Mouse (Mus musculus) heart, postnatal 10 days (tissue): ENCODE results near the gene Cxadr. TPM values are rescaled to one million over a fixed set of nuclear protein-coding genes. Genes with fewer than 3 reads are reported as not detected.
"Not testable (repeated sequence)": the region's sequence is repeated elsewhere in the genome, so short reads cannot be mapped to it uniquely, and the experiment has no call there.

Experiments used
- DNase-seq, 2 experiments: peaks; one replicate each; pipeline ENCODE4 v3.0.0; 2021
- intact Hi-C: fragments of 180-260 bp; cut with DNase I; formaldehyde crosslinking; loops from one replicate; pipeline ENCODE4 v1.15.1; 2025
- total RNA-seq, 2 experiments: library from RNA; stranded (reverse); gene quantifications; 2 replicates each; pipeline ENCODE4 v1.2.3; 2021

The Cxadr gene
- total RNA-seq, 2 experiments from 2014 or later, result 41.4 to 48.1 TPM

DNA sequence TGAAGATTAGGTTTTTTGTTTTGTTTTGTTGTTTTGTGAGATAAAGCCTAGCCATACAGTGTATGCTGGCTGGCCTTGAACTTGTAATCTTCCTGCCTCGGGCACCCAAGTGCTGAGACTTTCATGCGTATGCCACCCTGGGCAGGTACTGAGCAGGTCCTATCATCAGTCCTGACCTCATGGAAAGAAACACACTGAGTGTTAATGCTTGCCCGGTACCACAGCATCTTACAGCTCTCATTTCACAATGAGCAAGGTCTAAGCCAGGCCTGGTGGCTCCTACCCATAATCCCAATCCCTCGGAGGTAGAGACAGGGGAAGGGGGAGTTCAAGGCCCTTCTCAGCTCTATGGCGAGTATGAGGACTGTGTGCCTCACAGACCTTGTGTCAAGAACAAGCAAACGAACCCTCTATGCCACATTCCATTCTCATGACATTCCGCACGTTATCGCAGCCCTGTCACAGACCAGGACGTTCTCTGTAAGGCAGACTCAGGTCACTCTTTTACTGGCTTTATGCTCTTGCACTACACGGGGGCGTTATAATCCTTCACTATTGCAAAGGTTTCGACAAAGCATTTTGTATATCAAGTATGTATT, 46.1 kb downstream of the Cxadr start:
- intact Hi-C loops, result loop anchor here (5.0 kb wide), 2 partner anchors 150 to 1220 kb away; no protein-coding TSS in a partner anchor
- peak; percentile 43 to 52 for DNase-seq

DNA sequence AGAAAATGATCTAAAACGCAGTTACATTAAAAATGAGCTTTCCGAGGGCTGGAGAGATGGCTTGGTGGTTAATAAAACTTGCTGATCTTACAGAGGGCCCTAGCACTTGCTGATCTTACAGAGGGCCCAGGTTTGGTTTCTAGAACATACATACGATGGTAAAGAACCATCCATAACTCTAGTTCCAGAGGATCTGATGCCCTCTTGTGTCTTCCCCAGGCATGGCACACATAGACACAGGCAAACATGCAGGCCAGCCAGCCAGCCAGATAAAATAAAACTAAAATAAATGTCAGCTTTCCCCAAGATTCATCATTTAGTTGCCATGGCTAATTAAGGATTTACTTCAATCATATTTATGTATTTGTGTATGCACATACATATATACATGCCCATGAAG, 56.5 kb downstream of the Cxadr start:
- DNase-seq, result no peak
- intact Hi-C loops, result no loop called here

DNA sequence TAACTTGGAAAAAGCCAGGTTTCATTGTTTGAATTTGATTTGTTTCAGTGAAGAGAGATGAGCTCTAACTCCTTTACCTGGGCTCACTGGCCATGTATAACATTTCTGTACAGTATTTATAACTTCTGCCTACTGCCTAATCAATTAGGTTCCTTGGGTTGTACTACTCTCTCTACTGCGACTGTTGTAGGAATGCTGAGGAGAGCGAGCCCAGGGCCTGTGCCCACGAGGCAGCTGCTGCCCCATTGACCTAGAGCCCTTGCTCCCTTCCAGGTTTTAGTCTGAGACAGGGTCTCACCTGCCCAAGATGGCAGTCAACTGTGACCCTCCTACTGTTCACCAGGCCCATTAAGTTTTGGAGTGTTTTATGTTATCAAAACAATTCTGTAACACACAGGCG, 60.2 kb downstream of the Cxadr start:
- intact Hi-C loops, result no loop called here
- DNase-seq, result no peak

DNA sequence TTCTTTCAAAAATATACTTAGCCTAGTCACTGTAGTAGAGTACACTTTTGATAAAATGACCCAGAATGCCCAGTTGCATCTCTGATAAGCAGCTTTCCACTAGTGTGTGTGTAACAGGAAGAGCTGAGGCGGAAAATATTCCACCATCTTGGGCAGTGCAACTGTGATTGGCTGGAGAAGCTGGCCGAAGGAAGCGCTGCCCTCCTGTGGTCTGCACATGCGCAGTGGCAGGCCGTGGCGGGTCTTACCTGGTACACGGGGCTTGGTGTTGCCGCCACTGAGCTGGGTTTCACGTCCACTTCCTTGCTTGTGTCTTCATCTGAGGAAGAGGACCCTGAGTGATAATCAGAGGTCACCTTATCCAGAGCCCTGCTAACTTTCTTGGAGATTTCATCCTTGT, 63.3 kb downstream of the Cxadr start:
- DNase-seq, intact Hi-C loops: not testable (repeated sequence)

DNA sequence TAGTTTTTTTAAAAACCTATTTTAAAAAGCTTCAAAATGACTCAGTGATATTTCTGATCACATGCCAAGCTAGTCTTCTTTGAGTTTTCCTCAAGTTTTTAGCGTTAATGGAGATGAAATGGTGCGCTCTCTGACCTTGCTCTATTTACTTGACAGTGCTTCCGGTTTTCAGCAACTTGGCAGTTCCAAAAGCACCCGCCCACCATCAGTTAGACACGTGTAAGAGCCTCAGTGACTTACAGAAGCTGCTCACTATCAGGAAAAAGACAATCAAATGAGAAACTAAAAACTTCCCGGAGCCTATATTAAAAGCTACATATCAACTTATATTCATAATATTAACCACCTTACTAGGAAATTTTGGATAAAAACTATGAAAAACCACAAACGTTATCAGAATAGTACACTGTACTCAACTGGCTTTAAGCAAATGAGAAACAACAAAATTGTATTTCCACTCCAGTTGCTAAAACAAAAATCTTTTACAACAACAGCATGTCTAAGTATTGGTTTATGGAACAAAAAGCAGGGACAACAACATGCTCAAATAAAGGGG, 70.3 kb downstream of the Cxadr start:
- intact Hi-C loops, result loop anchor here (10.0 kb wide), 1 partner anchor 203 kb away; the partner anchor contains the start of gene D16Ertd472e
- DNase-seq, result peak in 1 of 2 experiments; percentile 17

DNA sequence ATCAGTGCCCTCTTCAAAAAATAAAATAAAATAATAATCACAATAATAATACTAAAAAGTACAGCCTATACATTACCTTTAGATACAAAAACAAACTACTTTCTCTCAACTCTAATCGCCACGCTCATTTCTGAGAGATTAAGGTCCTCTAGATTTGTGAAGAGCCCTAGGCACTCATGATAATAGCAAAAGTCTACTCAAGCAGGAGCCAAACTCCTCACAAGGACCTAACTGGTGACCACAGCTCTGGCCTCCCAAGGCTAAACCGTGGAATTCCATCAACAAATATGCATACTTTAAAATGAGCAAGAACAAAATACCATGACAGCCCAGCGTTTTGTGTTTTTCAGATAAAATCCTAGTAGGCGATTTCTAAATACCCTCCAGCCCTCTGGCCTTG, 71.5 kb downstream of the Cxadr start:
- DNase-seq, result no peak
- intact Hi-C loops, result loop anchor here (10.0 kb wide), 1 partner anchor 202 kb away; the partner anchor contains the start of gene D16Ertd472e

DNA sequence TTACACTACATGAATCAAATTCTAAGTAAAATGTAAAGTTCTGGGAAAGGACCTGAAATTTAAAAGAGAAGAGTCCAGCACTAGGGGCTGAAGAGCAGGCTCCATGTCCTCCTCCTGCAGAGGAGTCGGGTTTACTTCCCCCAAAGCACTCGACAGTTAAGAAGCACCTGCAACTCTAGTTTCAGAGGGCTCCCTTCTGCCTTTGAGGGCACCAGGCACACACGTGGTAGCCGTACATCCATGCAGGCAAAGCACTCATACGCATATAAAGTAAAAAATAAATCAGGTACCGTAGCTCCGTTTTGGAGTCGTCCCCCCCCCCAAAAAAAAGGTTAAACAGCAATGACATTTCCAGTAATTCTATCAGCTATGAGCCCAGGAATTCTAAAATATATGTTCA, 72.5 kb downstream of the Cxadr start:
- no peak for DNase-seq
- intact Hi-C loops, result loop anchor here (10.0 kb wide), 1 partner anchor 201 kb away; the partner anchor contains the start of gene D16Ertd472e

DNA sequence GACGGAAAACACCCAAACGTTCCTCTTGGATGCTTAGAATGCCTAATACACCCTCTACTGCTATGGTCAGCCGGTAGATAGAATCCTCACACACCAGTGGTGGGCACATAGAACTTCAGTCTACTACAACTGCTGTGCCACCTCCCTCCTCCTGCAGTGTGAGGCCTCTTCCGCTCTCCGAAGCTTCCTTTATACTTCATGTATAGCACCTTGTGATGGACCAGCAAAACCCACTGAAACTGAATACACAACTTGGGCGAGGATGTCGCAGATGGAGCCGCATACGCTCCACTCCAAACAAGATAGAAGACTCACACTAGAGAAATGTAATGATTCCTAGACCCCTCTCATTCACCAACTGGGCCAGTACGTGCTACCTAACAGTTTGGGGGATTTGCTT, 73.9 kb downstream of the Cxadr start:
- peak; percentile 15 to 17 for DNase-seq
- intact Hi-C loops, result loop anchor here (5.0 to 10.0 kb wide), 2 partner anchors 52 to 200 kb away; partner anchors contain the start of gene D16Ertd472e

DNA sequence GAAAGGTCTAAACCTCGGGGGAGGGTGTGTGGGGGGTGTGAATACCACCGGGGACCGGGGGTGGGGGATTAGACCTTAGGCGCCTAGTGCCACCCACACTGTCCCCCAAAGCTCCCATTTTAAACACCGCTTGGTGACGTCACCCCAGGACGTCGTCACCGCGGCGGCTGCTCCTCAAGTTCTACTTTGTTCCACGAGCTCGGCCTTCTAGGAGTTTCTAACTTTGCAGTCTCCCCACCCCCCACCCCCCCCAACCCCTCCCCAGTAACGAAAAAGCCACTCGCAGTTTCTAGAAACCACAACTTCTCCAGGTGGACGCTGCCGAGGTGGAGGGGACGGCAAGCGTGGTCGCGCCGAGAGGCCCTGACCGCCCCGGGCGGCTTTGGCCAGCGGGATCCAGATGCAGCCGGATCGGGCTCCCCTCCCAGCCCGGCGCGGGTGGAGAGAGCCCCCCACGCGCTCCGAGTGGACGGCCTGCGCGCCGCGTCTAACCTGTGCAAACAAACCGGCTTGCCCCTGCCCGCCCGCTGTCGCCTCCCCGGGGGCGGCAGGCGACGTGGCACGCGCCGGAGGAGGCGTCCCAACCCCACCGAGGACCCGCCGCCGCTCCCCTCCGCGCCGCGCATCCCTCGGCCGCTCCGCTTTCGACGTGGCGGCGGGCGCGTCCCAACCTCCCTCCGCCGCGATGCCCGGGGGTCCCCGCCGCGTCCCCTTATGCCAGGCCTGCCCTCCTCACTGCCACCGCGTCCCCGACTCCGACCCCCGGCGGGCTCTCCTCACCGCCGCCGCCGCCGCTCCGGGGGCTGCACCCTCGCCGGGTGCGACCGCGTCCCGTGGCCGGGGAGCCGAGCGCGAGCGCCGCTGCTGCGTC, 74.8 kb downstream of the Cxadr start:
- intact Hi-C loops, result loop anchor here (5.0 to 10.0 kb wide), 2 partner anchors 51 to 199 kb away; partner anchors contain the start of gene D16Ertd472e

DNA sequence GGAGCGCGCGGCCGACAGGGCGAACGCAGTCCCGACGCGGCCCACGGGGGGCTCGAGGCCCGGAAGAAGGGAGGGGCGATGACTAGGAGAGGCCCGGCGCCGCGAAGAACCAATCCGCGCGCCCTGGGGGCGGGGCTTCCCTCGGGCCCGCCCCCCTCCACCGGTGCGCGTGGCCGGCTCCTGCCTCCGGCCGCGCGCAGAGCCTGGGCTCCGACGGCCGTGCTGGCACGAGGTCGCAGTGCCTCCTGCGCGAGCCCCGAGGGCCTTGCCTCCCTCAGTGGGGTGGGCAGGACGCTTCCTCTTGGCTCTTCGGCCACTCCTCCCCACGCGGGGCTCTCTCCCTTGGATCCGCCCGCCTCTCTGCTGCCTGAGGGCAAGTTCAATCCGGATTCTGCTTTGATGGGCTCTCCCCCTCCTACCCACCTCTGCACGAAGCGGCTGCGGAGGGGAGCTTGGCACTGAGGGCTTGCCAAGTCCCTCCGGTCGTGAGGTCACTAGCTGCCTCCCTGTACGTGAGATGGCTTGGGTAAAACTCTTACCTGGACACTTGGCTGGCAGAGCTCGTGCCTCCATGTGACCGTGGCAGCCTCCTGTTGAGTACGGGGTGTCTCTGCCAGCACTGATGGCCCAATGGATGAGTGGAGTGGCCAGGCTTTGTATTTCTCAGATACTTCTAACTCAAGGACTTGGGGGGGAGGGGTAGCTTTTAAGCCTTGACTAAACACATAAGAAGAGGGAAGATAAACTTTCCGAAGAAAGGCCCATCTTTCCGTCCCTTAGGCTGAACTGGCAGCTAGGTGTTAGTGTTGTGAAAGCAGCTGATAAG, 75.7 kb downstream of the Cxadr start, which contains the start of gene Btg3:
TSS of gene Btg3 (minus strand) at position 448 of the 826 bp plus-strand sequence.
- peak; percentile 89 to 91 for DNase-seq
- intact Hi-C loops, result loop anchor here (5.0 to 10.0 kb wide), 2 partner anchors 50 to 198 kb away; partner anchors contain the start of gene D16Ertd472e

More for the DNA sequence above, 74.8 kb downstream of the Cxadr start:
- DNase-seq, result peak; percentile 60 to 72

DNA sequence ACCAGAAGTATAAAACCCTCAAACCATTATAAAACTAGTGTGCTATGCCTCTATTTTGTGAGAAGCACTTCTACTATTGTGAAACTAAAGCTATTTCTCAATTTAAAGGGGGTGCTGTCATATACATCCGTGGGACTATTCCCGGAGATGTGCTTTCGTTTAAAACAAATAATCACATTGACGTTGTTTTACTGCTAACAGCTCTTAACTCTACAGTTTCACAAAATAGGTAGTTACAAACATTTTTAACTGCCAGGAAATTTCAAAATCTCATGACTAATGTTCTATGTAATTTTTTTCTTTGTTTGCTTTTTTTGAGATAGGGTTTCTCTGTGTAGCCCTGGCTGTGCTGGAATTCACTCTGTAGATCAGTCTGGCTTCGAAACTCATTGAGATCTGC, 77.2 kb downstream of the Cxadr start:
- intact Hi-C loops, result loop anchor here (5.0 to 10.0 kb wide), 2 partner anchors 49 to 196 kb away; partner anchors contain the start of gene D16Ertd472e
- no peak for DNase-seq

DNA sequence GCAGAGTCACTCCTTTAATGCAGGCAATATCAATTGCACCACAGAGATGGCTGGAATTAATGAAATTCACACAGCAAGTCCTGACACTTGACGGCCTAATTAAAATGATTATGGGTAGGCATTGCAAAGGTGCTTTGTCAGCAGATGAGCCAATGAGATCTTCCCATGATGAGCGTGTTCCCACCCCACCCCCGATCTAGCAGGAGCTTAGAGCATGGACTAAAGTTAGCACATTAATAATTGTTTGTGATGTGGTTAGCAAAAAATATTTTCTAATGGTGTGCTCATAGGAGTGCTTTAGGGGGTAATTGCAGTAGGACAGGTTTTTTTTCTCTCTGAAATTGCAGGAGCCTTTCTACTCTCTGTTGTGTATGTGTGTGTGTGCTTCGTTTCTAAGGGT, 87.8 kb downstream of the Cxadr start:
- DNase-seq, result no peak
- intact Hi-C loops, result no loop called here

DNA sequence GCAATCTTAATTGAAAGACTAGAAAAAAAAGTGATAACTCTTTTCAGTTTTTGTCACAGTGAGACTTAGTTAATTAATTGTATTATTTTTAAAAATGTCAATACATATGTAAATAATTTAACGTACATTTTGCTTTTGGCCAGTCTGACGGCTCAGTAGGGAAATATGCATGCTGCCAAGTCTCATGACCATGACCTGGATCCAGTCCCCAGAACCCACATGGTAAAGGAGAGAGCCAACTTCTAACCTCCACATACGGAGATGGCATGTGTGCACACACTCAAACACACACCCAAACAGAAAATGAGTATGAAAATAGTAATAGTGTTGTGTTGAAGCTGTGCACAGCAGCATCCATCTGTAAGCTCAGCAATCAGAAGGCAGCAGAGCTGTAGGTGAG, 88.7 kb downstream of the Cxadr start:
- intact Hi-C loops, result no loop called here
- no peak for DNase-seq

DNA sequence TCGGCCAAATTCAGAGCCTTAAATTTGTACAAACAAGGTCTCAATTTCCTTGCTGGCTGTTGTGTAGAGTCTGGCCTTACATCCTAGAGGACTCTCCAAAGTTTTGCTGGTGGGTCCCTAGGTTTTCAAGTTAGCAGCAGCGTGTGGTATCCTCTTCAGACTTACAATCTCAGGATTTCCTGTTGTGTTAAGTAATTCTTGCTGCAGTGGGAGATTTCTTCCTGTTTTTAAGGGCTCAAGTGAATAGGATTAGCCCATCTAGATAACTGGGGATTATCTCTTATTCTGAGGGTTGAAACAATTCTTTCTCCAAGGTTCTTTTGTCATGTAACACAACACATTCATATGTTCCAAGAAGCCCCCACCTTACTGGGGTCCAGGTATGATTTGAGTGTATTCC, 90.1 kb downstream of the Cxadr start:
- intact Hi-C loops, result no loop called here
- DNase-seq, result no peak

DNA sequence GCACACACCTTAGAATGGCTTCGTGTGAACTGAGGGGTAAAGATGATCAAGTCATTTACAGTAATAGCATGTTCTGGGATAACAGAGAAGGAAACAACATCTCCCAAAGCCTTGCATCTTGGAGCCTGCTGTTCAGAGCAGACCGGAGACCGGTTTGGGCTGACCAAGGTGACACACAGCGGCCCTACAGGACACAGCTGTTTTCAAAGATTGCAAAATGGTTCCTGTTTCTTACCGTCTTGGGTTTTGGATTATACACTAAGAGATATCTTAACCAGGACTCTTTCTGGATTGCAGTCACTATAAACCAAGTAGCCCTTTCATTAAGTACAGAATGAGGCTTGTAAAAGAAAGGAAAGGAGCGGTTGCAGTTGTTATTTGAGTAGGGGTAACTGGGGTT, 97.4 kb downstream of the Cxadr start:
- intact Hi-C loops, result no loop called here
- DNase-seq, result no peak

DNA sequence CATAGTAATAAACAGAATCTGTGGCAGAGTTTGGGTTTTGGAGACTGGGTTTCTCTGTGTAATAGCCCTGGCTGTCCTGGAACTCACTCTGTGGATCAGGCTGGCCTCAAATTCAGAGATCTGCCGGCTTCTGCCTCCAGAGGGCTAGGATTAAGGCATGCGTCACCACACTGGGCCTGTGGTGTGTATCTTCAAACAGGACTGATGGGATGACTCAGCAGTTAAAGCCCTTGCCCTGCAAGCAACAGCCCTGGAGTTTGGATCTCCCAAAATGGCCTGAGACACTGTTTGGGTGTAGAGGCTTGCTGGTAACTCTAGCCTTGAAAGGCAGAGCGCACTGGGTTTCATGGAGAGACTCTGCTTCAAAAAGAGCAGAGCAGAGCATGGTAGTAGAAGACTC, 98.1 kb downstream of the Cxadr start:
- intact Hi-C loops, result no loop called here

DNA sequence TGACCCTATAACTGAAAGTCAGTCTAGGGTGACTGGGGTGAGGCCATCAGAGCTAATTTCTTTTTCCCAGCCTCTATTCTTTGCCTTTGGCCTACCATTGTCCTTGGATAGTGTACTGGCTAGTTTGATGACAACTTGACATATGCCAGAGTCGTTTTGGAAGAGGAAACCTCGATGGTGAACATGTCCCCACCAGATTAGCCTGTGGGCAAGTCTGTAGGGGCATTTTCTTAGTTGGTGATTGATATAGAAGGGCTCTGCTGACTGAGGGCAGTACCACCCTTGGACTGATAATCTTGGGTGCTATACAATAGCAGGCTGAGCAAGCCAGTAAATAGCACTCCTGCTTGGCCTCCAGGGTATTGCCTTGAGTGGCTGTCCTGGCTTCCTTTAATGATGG, 101.0 kb downstream of the Cxadr start:
- DNase-seq, result no peak
- intact Hi-C loops, result no loop called here

More for the DNA sequence above, 98.1 kb downstream of the Cxadr start:
- no peak for DNase-seq

DNA sequence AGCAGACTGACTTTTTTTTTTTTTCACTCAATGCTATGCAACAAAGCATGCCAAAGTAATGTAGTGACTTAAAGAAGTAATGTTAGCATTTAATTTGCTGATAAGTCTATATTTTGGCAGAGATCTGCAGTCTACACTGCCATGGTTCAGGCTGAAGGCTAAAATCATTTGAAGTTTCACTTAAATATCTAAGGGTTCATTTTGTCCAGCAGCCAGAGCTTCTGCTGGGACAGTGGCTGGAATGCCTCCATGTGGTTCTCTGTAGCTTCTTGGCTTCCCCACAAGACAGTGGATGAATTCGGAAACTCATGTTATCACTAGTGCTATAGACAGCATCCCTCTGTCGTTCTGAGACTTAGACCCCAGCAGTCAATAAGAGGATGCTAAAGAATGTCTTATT, 105.4 kb downstream of the Cxadr start:
- intact Hi-C loops, result no loop called here
- DNase-seq, result no peak

DNA sequence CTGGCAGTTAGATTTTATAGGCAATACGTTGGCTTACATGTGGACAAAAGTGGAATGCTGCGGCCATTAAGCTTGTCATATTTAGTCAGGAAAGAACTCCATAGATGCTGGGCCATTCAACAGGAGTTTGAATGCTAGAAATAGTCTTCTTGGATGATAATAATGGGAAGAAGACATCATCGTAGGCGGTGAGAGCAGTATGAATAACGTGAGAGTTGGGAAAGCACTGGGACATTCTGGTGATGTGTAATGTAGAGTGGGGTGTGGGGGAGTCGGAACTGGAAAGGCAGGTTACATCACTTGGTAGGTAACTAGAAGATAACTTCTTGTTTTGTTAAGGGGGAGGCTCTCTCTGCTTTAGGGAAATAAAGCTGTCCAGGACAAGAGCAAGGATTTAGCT, 106.6 kb downstream of the Cxadr start:
- DNase-seq, result no peak
- intact Hi-C loops, result no loop called here
